Mouse (Mus musculus) brain, embryonic 14.5 days (tissue): ENCODE measurements at regions not wholly inside any gene's neighbourhood (a gene's known extent, or its start where the extent isn't known, plus 50 kb on each side); places are given as distances from the start of the nearest gene placed in this dataset.

Experiments
- CTCF ChIP-seq: fragments of 200-500 bp; IDR thresholded peaks from 2 replicates; pipeline ENCODE4 v1.5.1; 2012; ENCODE audit warnings: inconsistent platforms, mild to moderate bottlenecking, moderate library complexity, borderline replicate concordance; ENCODE audit not compliant: insufficient read depth, insufficient read length; ENCODE audit errors: extremely low read depth
- POLR2A ChIP-seq: fragments of 200-500 bp; IDR thresholded peaks from 2 replicates; pipeline ENCODE4 v1.6.1; 2012; ENCODE audit warnings: mild to moderate bottlenecking, inconsistent platforms, borderline replicate concordance; ENCODE audit not compliant: poor library complexity, insufficient read depth, insufficient read length, severe bottlenecking; ENCODE audit errors: extremely low read depth

- TF ChIP-seq CTCF (no peak), POLR2A (no peak)
These were observed 92.9 kb upstream of the Rap1b start for GRCm38 (mm10) chr10:117938717-117939116.
